ENCODE assay signal across 9 mouse cellular contexts in the genomic region with DNA sequence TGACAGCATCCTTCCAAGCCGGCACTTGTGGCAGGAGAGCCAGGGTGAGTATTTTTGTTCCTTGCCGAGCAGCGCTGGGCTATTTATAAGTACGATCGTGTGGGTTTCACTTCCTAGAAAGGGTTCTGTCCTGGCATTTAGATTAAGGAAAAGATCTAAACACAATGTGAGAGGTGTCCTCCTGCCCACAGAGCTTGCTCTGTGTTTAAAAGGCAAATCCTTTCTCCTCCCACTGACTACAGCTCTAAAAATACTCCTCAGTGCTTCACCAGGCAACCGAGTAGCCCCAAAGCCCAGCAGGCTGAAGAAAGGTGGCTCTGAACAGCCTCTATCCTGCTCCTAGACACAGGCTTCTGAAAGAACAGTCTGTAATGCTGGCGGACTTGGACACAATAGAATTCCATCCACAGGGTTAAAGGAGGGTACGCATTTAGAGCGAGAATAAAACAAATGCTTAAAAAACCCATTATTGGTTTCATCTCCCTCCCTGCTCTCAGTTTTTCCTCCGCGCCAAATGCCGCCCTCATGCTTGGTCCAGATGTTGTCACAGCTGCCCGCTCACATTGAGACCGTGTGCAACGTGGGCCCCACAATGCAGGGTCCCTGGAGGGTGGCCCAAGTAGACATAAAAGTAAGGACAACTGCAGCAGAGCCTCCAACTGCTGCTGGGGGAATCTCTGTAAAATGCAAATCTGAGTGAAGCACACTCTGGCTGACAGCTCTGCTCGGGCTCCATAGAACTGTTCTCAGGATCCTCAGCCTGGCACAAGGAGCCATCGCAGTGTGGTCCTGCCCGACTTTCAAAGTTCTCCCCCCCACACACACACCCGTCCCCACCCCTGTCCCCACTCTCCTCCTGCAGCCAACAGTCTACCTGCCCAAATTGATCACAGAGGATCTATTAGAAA.
DNase-seq lines count a peak whose midpoint lies in the region; ATAC-seq and TF ChIP-seq lines count a peak whose summit lies in the region.
"Had no signal": no experiment of that assay in that cellular context is flagged by ENCODE, and none has a peak within 500 bp of the region (broad histone marks: within the 10 kb centered on the region; RNA-seq: fewer than 3 reads in every experiment).

No protein-coding gene starts in this region.

- no peak overlapping the region for H3K9ac ChIP-seq in heart, postnatal 0 days (replicated peaks; ENCODE audit: low read depth, low read length)

- TF ChIP-seq CTCF in heart, postnatal 0 days (IDR thresholded peaks at IDR 0.05; ENCODE audit: low read depth), result no peak

- no peaks in the 10 kb centered on the region for H3K9me3 ChIP-seq in heart, postnatal 0 days (replicated peaks; ENCODE audit: control insufficient read depth, low read length)

- H3K36me3 ChIP-seq in heart, postnatal 0 days (replicated peaks; ENCODE audit: control insufficient read depth, insufficient read depth, low read length), result no peaks in the 10 kb centered on the region

- intact Hi-C loops in heart, postnatal 25 days (cut with DNase I), result no loop called here

- H3K27ac ChIP-seq in heart, postnatal 0 days (ENCODE audit: low read depth), result peak overlapping the region; percentile 52

- ATAC-seq in heart, postnatal 0 days (ENCODE audit: insufficient read depth, low read depth), result peak; percentile 77
- ATAC-seq in megakaryocyte progenitor cell, adult 5-6 weeks (replicated peaks; ENCODE audit: poor library complexity), result peak; percentile 81

- 32% methylated on average over 19 of the region's 19 CpGs for WGBS in heart, postnatal 0 days

- H3K27me3 ChIP-seq in heart, postnatal 0 days (ENCODE audit: control insufficient read depth, insufficient read depth, low read length), result no peaks in the 10 kb centered on the region

- H3K4me3 ChIP-seq in heart, postnatal 0 days (ENCODE audit: low read depth, low read length), result peak overlapping the region; percentile 29

- peak overlapping the region; percentile 48 for H3K4me2 ChIP-seq in heart, postnatal 0 days (ENCODE audit: low read depth, low read length)
- H3K4me2 ChIP-seq: liver, embryonic 11.5 days had no signal

- DNase-seq in heart, adult 9 months (ENCODE audit: low spot score in 2 of 2), result peak; percentile 10 to 30
- DNase-seq in heart, postnatal 25 days (ENCODE audit: low spot score), result no peak
- peak; percentile 35 for DNase-seq in embryo, embryonic 10 days (ENCODE audit: low spot score)
- peak; percentile 58 for DNase-seq in heart, postnatal 0 days (ENCODE audit: low spot score)
- DNase-seq in urinary bladder, adult 18-20 months (ENCODE audit: low spot score in 2 of 2), result no peak
- DNase-seq in thymus, postnatal 25 days, result no peak
- no peak for DNase-seq in spleen, postnatal 36 days (ENCODE audit: low spot score in 2 of 2)

- H3K4me1 ChIP-seq in heart, postnatal 0 days (ENCODE audit: control insufficient read depth, insufficient read depth), result peaks cover 10% of the 10 kb centered on the region

- TF ChIP-seq EP300 in heart, postnatal 0 days (IDR thresholded peaks at IDR 0.05; ENCODE audit: low read depth), result no peak

Comparison
In these comparisons a context has a peak if more than half of its experiments do, and no peak if none do; other contexts are left out.
1. DNase-seq: peak in heart, adult 9 months (2 of 2), embryo, embryonic 10 days (single experiment) and heart, postnatal 0 days (single experiment); none in heart, postnatal 25 days (single experiment), urinary bladder, adult 18-20 months (0 of 2), thymus, postnatal 25 days (single experiment) and spleen, postnatal 36 days (0 of 2).